Mouse (Mus musculus) neural tube, embryonic 15.5 days (tissue): ENCODE measurements at regions not wholly inside any gene's neighbourhood (a gene's known extent, or its start where the extent isn't known, plus 50 kb on each side); places are given as distances from the start of the nearest gene placed in this dataset.

ENCODE experiments used
- ATAC-seq: fragments of 200-750 bp; cut with Nextera tagmentation; 2 replicates; pipeline ENCODE4 v1.8.0; 2017; ENCODE audit warnings: mild to moderate bottlenecking, moderate TSS enrichment, moderate library complexity; ENCODE audit not compliant: low FRiP score
- H3K27ac ChIP-seq: fragments of 300-500 bp; sonication (generic); replicated peaks from 2 replicates; pipeline ENCODE4 v1.5.1; 2015; ENCODE audit warnings: mild to moderate bottlenecking, inconsistent platforms
- H3K27me3 ChIP-seq: fragments of 300-500 bp; sonication (generic); replicated peaks from 2 replicates; pipeline ENCODE4 v1.6.1; 2015; ENCODE audit warnings: inconsistent platforms
- H3K36me3 ChIP-seq: fragments of 300-500 bp; sonication (generic); 2 replicates; pipeline ENCODE4 v1.6.1; 2015; ENCODE audit warnings: inconsistent platforms
- H3K4me1 ChIP-seq: fragments of 300-500 bp; sonication (generic); 2 replicates; pipeline ENCODE4 v1.6.1; 2015; ENCODE audit warnings: inconsistent platforms
- H3K4me2 ChIP-seq: fragments of 300-500 bp; sonication (generic); 2 replicates; pipeline ENCODE4 v1.6.1; 2015; ENCODE audit warnings: inconsistent platforms, mild to moderate bottlenecking, moderate library complexity
- H3K4me3 ChIP-seq: fragments of 300-500 bp; sonication (generic); replicated peaks from 2 replicates; pipeline ENCODE4 v1.5.1; 2015; ENCODE audit warnings: mild to moderate bottlenecking, inconsistent platforms
- H3K9ac ChIP-seq: fragments of 300-500 bp; sonication (generic); replicated peaks from 2 replicates; pipeline ENCODE4 v1.6.1; 2015; ENCODE audit warnings: mild to moderate bottlenecking, inconsistent platforms
- H3K9me3 ChIP-seq: fragments of 300-500 bp; sonication (generic); replicated peaks from 2 replicates; pipeline ENCODE4 v1.6.1; 2016; ENCODE audit warnings: inconsistent platforms
- WGBS: fragments of 180-500 bp; shearing (Covaris S2); methylation state at CpG from one replicate; pipeline ENCODE4 v1.1.7; 2015; ENCODE audit warnings: mixed read lengths; 5-methylcytosine and 5-hydroxymethylcytosine counted together

- H3K4me2 ChIP-seq, result peak overlapping the region; percentile 64
Observed at GRCm38 (mm10) chr3:41408423-41408820, 147.1 kb upstream of the Jade1 start.

GRCm38 (mm10) chr3:41407988-41408387, 147.5 kb upstream of the Jade1 start:
- 84% methylated on average over 9 of the region's 9 CpGs for WGBS
- no peaks in the 10 kb centered on the region for H3K27me3 ChIP-seq
- no peak for ATAC-seq

More at GRCm38 (mm10) chr3:41408423-41408820, 147.1 kb upstream of the Jade1 start:
- WGBS, result 2% methylated on average over 14 of the region's 14 CpGs
- no peaks in the 10 kb centered on the region for H3K36me3 ChIP-seq
- peak overlapping the region; percentile 69 for H3K27ac ChIP-seq
- no peaks in the 10 kb centered on the region for H3K27me3 ChIP-seq
- peak; percentile 94 for ATAC-seq
- no peaks in the 10 kb centered on the region for H3K9me3 ChIP-seq
- peak overlapping the region; percentile 47 for H3K9ac ChIP-seq
- peaks cover 9% of the 10 kb centered on the region for H3K4me1 ChIP-seq
- peak overlapping the region; percentile 41 for H3K4me3 ChIP-seq

GRCm38 (mm10) chr3:41407520-41407919, 148.0 kb upstream of the Jade1 start:
- Histone ChIP-seq H3K36me3 (no peaks in the 10 kb centered on the region), H3K9ac (no peak overlapping the region), H3K27ac (no peak overlapping the region), H3K9me3 (no peaks in the 10 kb centered on the region), H3K4me3 (no peak overlapping the region), H3K4me2 (no peak overlapping the region), H3K27me3 (no peaks in the 10 kb centered on the region), H3K4me1 (peaks cover 9% of the 10 kb centered on the region)
- ATAC-seq, result no peak
- 79% methylated on average over 1 of the region's 1 CpGs for WGBS

More at GRCm38 (mm10) chr3:41407988-41408387, 147.5 kb upstream of the Jade1 start:
- Histone ChIP-seq H3K9me3 (no peaks in the 10 kb centered on the region), H3K4me3 (peak overlapping the region; percentile 41), H3K4me2 (peak overlapping the region; percentile 64), H3K9ac (peak overlapping the region; percentile 47), H3K36me3 (no peaks in the 10 kb centered on the region), H3K4me1 (peaks cover 9% of the 10 kb centered on the region), H3K27ac (peak overlapping the region; percentile 69; the same call in 1 of the 2 replicates)

GRCm38 (mm10) chr3:41401881-41402280, 153.7 kb upstream of the Jade1 start:
- 91% methylated on average over 4 of the region's 4 CpGs for WGBS
- no peak for ATAC-seq
- H3K4me3 ChIP-seq, result no peak overlapping the region

GRCm38 (mm10) chr3:41389868-41390267, 165.7 kb upstream of the Jade1 start:
- WGBS, result 57% methylated on average over 6 of the region's 6 CpGs
- no peak overlapping the region for H3K4me3 ChIP-seq
- H3K36me3 ChIP-seq, result no peaks in the 10 kb centered on the region
- 0 out of 2 replicates have a peak, but pooled peaks cover 6% of the 10 kb centered on the region for H3K4me1 ChIP-seq
- H3K27me3 ChIP-seq, result no peaks in the 10 kb centered on the region
- no peak overlapping the region for H3K27ac ChIP-seq
- H3K9ac ChIP-seq, result no peak overlapping the region
- H3K4me2 ChIP-seq, result no peak overlapping the region
- H3K9me3 ChIP-seq, result no peaks in the 10 kb centered on the region
- no peak for ATAC-seq

More at GRCm38 (mm10) chr3:41401881-41402280, 153.7 kb upstream of the Jade1 start:
- Histone ChIP-seq H3K4me1 (no peaks in the 10 kb centered on the region), H3K9ac (no peak overlapping the region), H3K36me3 (no peaks in the 10 kb centered on the region), H3K27ac (no peak overlapping the region), H3K9me3 (no peaks in the 10 kb centered on the region), H3K4me2 (no peak overlapping the region), H3K27me3 (no peaks in the 10 kb centered on the region)

GRCm38 (mm10) chr3:41387469-41388212, 167.9 kb upstream of the Jade1 start:
- Histone ChIP-seq H3K9me3 (no peaks in the 10 kb centered on the region), H3K36me3 (no peaks in the 10 kb centered on the region), H3K4me3 (no peak overlapping the region), H3K9ac (no peak overlapping the region), H3K27me3 (no peaks in the 10 kb centered on the region), H3K27ac (no peak overlapping the region), H3K4me2 (no peak overlapping the region), H3K4me1 (0 out of 2 replicates have a peak, but pooled peaks cover 6% of the 10 kb centered on the region)
- WGBS, result 37% methylated on average over 9 of the region's 9 CpGs
- ATAC-seq, result 0 out of 2 replicates have a peak, but pooled peaks have one; percentile 56

GRCm38 (mm10) chr3:41386299-41386698, 169.2 kb upstream of the Jade1 start:
- Histone ChIP-seq H3K9ac (no peak overlapping the region), H3K36me3 (no peaks in the 10 kb centered on the region), H3K4me2 (no peak overlapping the region), H3K4me3 (no peak overlapping the region), H3K27me3 (no peaks in the 10 kb centered on the region), H3K4me1 (0 out of 2 replicates have a peak, but pooled peaks cover 6% of the 10 kb centered on the region), H3K9me3 (no peaks in the 10 kb centered on the region), H3K27ac (no peak overlapping the region)
- ATAC-seq, result no peak
- 70% methylated on average over 5 of the region's 5 CpGs for WGBS

- Histone ChIP-seq H3K4me2 (no peak overlapping the region), H3K36me3 (no peaks in the 10 kb centered on the region), H3K27me3 (no peaks in the 10 kb centered on the region), H3K4me1 (0 out of 2 replicates have a peak, but pooled peaks cover 6% of the 10 kb centered on the region), H3K9ac (no peak overlapping the region), H3K27ac (no peak overlapping the region), H3K4me3 (no peak overlapping the region), H3K9me3 (no peaks in the 10 kb centered on the region)
- ATAC-seq, result no peak
- 84% methylated on average over 10 of the region's 10 CpGs for WGBS
Observed at GRCm38 (mm10) chr3:41384410-41384809, 171.1 kb upstream of the Jade1 start.

GRCm38 (mm10) chr3:41378576-41378975, 177.0 kb upstream of the Jade1 start:
- no peak overlapping the region for H3K4me3 ChIP-seq
- H3K27ac ChIP-seq, result no peak overlapping the region
- no peak overlapping the region for H3K9ac ChIP-seq
- peaks cover 33% of the 10 kb centered on the region for H3K4me1 ChIP-seq
- H3K4me2 ChIP-seq, result no peak overlapping the region
- ATAC-seq, result no peak
- WGBS, result 77% methylated on average over 5 of the region's 5 CpGs
- H3K9me3 ChIP-seq, result no peaks in the 10 kb centered on the region
- H3K27me3 ChIP-seq, result no peaks in the 10 kb centered on the region
- H3K36me3 ChIP-seq, result no peaks in the 10 kb centered on the region

- H3K4me1 ChIP-seq, result peaks cover 38% of the 10 kb centered on the region
- no peaks in the 10 kb centered on the region for H3K9me3 ChIP-seq
- H3K36me3 ChIP-seq, result no peaks in the 10 kb centered on the region
- 55% methylated on average over 5 of the region's 5 CpGs for WGBS
- no peak overlapping the region for H3K4me3 ChIP-seq
- H3K9ac ChIP-seq, result no peak overlapping the region
- H3K4me2 ChIP-seq, result no peak overlapping the region
- peak; percentile 14; the same call in 1 of the 2 replicates for ATAC-seq
- 0 out of 2 replicates have a peak overlapping the region, but pooled peaks have one; percentile 19 for H3K27ac ChIP-seq
- no peaks in the 10 kb centered on the region for H3K27me3 ChIP-seq
Observed at GRCm38 (mm10) chr3:41377826-41378406, 177.6 kb upstream of the Jade1 start.

GRCm38 (mm10) chr3:41376848-41377582, 178.5 kb upstream of the Jade1 start:
- no peak overlapping the region for H3K27ac ChIP-seq

More at GRCm38 (mm10) chr3:41376848-41377582, 178.5 kb upstream of the Jade1 start:
- ATAC-seq, result peak; percentile 67
- H3K4me1 ChIP-seq, result peaks cover 38% of the 10 kb centered on the region
- WGBS, result 34% methylated on average over 6 of the region's 6 CpGs
- no peak overlapping the region for H3K4me2 ChIP-seq
- no peak overlapping the region for H3K9ac ChIP-seq
- no peaks in the 10 kb centered on the region for H3K27me3 ChIP-seq
- no peak overlapping the region for H3K4me3 ChIP-seq
- H3K36me3 ChIP-seq, result no peaks in the 10 kb centered on the region
- H3K9me3 ChIP-seq, result no peaks in the 10 kb centered on the region
